Comparison of ENCODE assay signal across 8 mouse cellular contexts in the genomic region with DNA sequence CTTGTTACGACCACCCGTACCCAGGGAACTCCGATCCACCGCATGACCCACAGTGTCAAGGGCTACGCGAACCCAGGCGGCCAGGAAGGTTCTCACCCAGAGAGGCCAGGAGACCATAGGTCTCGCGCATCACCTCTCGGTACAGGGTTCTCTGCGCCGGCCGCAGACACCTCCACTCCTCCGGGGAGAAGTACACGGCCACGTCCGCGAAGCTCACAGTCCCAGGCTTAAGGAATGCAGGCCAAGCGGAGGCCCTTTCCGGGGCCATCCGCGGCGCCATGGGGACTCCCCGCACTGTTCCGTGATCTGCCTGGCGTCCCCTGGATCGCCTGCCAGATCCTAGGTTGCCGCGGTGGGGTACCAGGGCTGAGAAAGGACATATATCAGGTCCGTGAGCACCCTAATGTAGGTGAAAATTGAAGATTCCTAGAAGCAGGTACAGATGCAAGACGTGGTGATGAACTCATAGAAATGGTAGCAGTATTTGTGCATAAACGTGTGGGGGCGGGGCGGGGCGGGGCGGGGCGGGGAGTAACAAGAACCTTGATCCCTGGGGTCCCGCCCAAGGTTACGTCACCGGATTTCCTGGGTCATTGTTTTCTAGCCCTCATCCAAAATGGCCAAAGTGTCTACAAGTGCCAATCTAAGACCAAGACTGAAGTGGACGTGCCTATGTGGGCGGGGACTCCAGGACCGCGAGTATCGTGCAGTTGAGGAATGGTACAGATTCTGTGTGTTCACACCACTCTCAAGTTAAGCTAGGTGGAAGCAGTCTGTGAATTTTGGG. TPM values are rescaled to one million over a fixed set of nuclear protein-coding genes. Genes with fewer than 3 reads are reported as not detected.
DNase-seq lines count a peak whose midpoint lies in the region; ATAC-seq lines count a peak whose summit lies in the region.

A gene (minus strand): TSS at position 473 of the 787 bp plus-strand sequence.

- DNase-seq in adipocyte (ENCODE audit: low spot score) = peak; percentile 98
- DNase-seq in embryo, embryonic 10 days (ENCODE audit: low spot score) = peak; percentile 99
- DNase-seq in gastrocnemius, postnatal 10 days = peak; percentile 96
- DNase-seq in induced T-regulatory cell, adult 2 months (ENCODE audit: low read depth) = peak; percentile 100
- peak; percentile 94 to 99 for DNase-seq in left cerebral cortex, adult 9 months (ENCODE audit: low spot score in 2 of 2)
- DNase-seq in right cerebral cortex, postnatal 14 days = peak; percentile 92
- DNase-seq in urinary bladder, postnatal 36 days (ENCODE audit: low spot score in 2 of 2) = peak; percentile 97

- peak; percentile 96 for ATAC-seq in megakaryocyte progenitor cell, adult 5-6 weeks (replicated peaks; ENCODE audit: poor library complexity)

RNA-seq across cellular contexts. Expression of the gene that starts here (rescaled TPM):
- 1 to 10 TPM; 2.9 to 3.7 TPM for total RNA-seq in gastrocnemius, postnatal 10 days (2021)
- 1.0 and 1.5 TPM in 2 replicates for total RNA-seq in megakaryocyte progenitor cell, adult 5-6 weeks (2015)
- 2.3 and 4.8 TPM in 2 replicates for total RNA-seq in megakaryocyte progenitor cell, adult 5-6 weeks (2017)

Comparison
In these comparisons a context has a peak if more than half of its experiments do, and no peak if none do; other contexts are left out.
1. Peak in every context shown above with its lines: DNase-seq and ATAC-seq.